Mouse (Mus musculus) testis, adult 2 months (tissue): ENCODE data around the gene Tmem263.

Experiments used
- CTCF ChIP-seq: fragments of 200-500 bp; IDR thresholded peaks from 2 replicates; pipeline ENCODE4 v1.5.1; 2012; ENCODE audit warnings: low read depth, mild to moderate bottlenecking, inconsistent platforms, low read length, moderate library complexity; ENCODE audit not compliant: control insufficient read depth, insufficient read depth, insufficient replicate concordance
- POLR2A ChIP-seq: fragments of 200-500 bp; IDR thresholded peaks from 2 replicates; pipeline ENCODE4 v1.6.1; 2012; ENCODE audit warnings: low read depth, mild to moderate bottlenecking, inconsistent platforms, low read length, moderate library complexity; ENCODE audit not compliant: control insufficient read depth

DNA sequence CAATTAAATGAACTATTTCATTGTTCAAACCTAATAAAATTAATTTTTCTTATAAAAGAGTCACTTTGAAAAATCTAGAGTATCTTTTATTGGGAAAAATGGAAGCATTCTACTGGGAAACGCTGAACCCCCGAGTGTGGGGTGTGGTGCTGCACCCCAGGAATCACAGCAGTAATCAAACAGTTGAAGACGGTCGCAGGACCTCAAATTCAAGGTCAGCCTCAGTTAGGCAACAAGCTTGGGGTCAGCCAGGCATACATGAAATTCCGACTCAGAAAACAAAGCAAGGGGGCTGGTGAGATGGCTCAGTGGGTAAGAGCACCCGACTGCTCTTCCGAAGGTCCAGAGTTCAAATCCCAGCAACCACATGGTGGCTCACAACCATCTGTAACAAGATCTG lies 55.0 kb downstream of the Tmem263 start:
- no peak for TF ChIP-seq CTCF
- no peak for TF ChIP-seq POLR2A
